Mouse (Mus musculus): ENCODE data around the gene Iqschfp.

Gene Iqschfp

DNA sequence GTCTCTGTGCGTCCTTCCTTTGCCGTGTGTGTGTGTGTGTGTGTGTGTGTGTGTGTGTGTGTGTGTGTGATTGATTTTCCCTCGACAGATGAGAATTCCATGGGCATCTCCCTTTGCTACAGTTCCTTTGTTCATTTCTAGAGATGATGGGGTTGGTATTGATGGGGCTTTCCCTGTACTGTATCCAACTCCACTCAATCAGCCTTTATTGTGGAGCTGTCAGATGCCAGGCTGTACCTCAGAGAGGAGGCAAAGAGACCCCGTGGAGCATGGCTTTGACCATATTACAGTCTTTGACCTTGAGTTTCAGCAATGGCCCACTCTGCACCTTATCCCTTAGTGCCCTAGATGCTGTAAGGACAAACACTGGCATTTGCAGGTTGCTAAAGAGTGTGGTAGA is 635.1 kb downstream of the Iqschfp start:
- no peak for DNase-seq (ENCODE audit: low read depth)

GRCm38 (mm10) chr3:68531908-68532307 is 639.9 kb downstream of the Iqschfp start:
- DNase-seq (ENCODE audit: low read depth), result no peak

GRCm38 (mm10) chr3:68534571-68535051 is 642.6 kb downstream of the Iqschfp start:
- no peak for DNase-seq (ENCODE audit: low read depth)

- DNase-seq (ENCODE audit: low read depth), result no peak
Measured at GRCm38 (mm10) chr3:68535160-68535728, 643.2 kb downstream of the Iqschfp start.

DNA sequence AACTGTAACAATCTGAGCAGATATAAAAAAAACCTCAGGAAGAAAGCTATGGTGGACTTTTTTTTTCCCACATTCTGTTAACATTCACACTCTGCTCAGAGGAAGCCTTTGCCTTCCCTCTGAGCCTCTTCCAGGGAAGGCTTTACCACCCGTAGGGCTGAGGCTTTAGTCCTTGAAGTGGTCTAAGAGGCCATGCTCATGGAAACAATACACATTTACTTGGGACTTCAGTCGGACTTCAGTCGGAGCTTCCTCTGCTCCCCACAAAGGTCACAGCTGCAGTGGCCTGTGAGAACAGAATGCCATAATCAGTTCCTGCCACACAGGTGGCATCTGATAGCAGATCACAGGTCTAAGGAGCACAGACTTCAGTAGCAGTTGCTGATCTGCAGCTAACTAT is 644.0 kb downstream of the Iqschfp start:
- no peak for DNase-seq (ENCODE audit: low read depth)

DNA sequence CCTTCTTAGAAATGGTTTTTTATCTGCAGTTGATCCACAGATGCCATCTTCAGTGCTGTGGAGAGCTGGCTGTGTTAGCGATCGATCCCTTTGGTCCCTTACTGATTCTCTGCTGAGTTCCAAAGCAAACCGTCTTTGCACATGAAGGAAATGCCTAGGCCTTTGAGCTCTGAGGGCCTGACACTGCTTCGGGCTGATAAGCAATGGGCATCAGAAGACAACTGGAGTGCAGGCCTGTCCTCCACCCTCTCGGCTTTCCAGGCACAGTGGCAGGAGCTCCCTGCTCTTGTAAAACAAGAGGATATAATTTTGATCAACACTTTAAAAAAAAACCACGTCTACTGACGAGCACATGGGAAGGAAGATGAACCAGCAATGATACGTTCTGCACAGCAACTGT is 649.7 kb downstream of the Iqschfp start:
- no peak for DNase-seq (ENCODE audit: low read depth)

- peak; percentile 36 for DNase-seq (ENCODE audit: low read depth)
Measured at GRCm38 (mm10) chr3:68542944-68543501, 651.0 kb downstream of the Iqschfp start.

- DNase-seq (ENCODE audit: low read depth), result no peak
Measured at GRCm38 (mm10) chr3:68544811-68545210, 652.8 kb downstream of the Iqschfp start.

DNA sequence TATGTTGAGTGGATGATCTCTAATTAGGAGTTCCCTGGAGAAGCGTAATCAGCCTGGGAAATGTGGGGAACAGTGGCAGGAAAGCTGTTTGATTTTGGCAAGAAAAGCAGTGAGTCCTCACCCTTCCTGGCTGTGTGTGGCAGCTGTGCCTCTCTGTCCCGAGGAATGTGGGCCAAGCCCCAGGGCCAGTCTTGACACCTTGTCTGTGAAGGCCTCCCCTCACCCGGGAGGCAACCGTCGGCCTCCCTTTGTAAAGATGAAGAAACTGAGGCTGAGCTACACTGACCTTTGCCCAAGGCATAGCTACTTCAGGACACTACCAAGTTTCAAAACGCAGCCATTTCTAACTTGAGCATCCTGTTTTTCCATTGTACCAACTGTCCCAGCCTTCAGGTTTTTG is 653.9 kb downstream of the Iqschfp start:
- no peak for DNase-seq (ENCODE audit: low read depth)

DNA sequence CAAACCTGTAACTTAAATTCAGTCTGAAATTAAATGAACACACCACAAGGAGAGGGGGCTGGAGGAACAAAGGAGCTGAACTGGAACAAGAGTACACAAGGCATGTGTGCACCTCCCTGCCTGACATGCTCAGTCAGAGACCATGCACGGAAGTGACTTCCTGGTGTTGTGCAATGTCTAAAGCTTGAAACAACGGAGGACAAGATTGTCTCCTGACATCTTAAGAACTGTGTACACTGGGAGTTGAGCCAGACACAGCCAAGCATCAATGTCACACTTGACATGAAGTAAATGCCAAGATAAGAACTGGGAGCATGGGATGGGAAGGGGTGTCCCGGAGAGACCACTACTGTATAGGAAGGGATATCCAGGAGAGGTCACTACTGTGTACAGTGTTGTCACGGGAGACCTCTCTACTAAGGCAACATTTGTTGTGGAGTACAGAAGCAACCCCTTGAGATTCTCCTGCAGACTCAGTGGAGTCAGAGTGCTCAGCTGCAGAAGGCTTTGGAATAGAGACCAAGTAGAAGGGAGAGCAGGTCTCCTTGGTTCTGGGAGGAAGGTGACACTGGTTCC is 663.1 kb downstream of the Iqschfp start:
- DNase-seq (ENCODE audit: low read depth), result no peak

DNA sequence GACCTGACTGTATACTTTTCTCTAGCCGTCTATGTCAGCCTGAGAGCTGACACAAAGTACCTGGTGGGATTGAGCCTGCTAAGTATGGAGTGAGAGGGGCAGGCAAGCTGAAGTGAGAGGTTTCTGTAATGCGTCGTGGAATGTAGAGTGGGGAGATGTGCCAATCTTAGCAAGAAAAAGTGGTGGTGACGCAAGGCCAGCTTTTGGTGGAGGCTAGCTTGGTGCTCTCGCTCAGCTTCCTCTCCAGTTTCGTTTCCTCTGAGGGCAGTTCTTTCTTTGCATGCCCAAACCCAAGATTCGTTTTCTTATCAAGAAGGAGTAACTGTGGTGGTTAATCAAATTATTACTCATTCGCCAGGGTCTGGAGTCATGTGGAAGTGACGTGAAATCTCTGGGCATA is 664.9 kb downstream of the Iqschfp start:
- DNase-seq (ENCODE audit: low read depth), result no peak

GRCm38 (mm10) chr3:68558744-68559143 is 666.7 kb downstream of the Iqschfp start:
- DNase-seq (ENCODE audit: low read depth), result no peak

GRCm38 (mm10) chr3:68560057-68560456 is 668.0 kb downstream of the Iqschfp start:
- no peak for DNase-seq (ENCODE audit: low read depth)

DNA sequence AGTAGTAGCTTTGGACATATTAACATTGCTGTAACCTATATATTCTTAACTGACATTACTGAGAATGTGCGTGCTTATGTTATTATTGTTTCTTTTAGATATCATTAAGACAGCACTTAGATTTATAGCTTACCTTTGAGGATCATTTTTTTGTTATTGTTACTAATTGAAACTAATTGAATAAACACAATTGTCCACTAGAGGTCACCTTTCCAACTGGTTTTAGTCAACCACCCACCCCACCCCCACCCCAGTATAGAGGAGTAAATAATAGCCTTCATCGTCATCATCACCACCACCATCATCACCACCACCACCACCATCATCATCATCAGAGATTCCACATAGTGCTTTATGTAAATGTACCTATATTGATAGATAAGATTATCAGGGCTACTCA is 670.8 kb downstream of the Iqschfp start:
- no peak for DNase-seq (ENCODE audit: low read depth)

GRCm38 (mm10) chr3:68563922-68564321 is 671.9 kb downstream of the Iqschfp start:
- no peak for DNase-seq (ENCODE audit: low read depth)

GRCm38 (mm10) chr3:68564978-68565674 is 673.1 kb downstream of the Iqschfp start:
- no peak for DNase-seq (ENCODE audit: low read depth)

- DNase-seq (ENCODE audit: low read depth), result no peak
Measured at GRCm38 (mm10) chr3:68565675-68566055, 673.6 kb downstream of the Iqschfp start.

- DNase-seq (ENCODE audit: low read depth), result no peak
Measured at GRCm38 (mm10) chr3:68567581-68567980, 675.5 kb downstream of the Iqschfp start.

DNA sequence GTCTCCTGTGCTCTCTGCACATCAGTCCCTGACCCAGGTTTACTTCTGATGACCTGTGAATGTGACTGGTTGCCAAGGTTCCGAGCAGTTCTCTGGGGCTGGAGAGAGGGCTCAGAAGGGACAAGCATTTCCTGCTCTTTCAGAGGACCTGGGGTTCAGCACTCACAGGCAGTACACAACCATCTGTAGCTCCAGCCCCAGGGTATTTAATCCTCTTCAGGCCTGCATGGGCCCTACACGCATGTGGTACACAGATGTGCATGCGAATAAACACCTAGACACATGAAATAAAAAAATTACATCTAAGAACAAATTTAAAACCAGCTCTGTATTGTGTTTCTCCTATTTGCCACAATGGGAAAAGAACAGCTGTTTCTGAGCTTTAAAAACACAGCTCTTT is 676.1 kb downstream of the Iqschfp start:
- no peak for DNase-seq (ENCODE audit: low read depth)

GRCm38 (mm10) chr3:68568716-68569115 is 676.7 kb downstream of the Iqschfp start:
- no peak for DNase-seq (ENCODE audit: low read depth)

DNA sequence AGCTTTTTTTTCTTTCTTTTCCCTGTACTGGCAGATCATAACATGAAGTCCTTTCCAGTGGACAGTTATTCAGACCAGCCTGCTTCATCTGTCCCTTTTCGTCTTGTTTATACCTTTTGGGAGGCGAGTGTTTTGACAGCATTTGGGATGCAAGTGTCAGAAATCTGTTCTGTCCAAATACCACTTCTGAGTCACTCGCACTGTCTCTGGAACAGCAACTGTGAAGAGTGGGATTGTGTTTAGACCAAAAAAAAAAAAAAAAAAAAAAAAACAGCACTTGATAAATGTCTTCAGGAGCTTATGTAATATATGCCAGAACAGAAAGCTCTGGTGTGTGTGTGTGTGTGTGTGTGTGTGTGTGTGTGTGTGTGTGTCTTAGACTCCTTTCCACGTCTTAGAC is 678.3 kb downstream of the Iqschfp start:
- no peak for DNase-seq (ENCODE audit: low read depth)

- DNase-seq (ENCODE audit: low read depth), result no peak
Measured at GRCm38 (mm10) chr3:68572249-68573225, 680.5 kb downstream of the Iqschfp start.
